Comparison of ENCODE assay signal across 8 mouse cellular contexts in genomic region chr11:4117372-4118071, GRCm38 (mm10). TPM values are rescaled to one million over a fixed set of nuclear protein-coding genes. Genes with fewer than 3 reads are reported as not detected.
DNase-seq lines count a peak whose midpoint lies in the region; ATAC-seq and TF ChIP-seq lines count a peak whose summit lies in the region.

No protein-coding gene starts in this region.

- no peaks in the 10 kb centered on the region for H3K9me3 ChIP-seq in neural tube, embryonic 11.5 days (ENCODE audit: control insufficient read depth, low read length)
- no peaks in the 10 kb centered on the region for H3K9me3 ChIP-seq in forebrain, embryonic 12.5 days
- no peaks in the 10 kb centered on the region for H3K9me3 ChIP-seq in liver, embryonic 14.5 days (ENCODE audit: control insufficient read depth, low read length)
- H3K9me3 ChIP-seq in stomach, postnatal 0 days (ENCODE audit: control insufficient read depth, low read length) = no peaks in the 10 kb centered on the region

- H3K4me2 ChIP-seq in neural tube, embryonic 11.5 days (ENCODE audit: low read depth) = peak overlapping the region; percentile 97
- peak overlapping the region; percentile 96 for H3K4me2 ChIP-seq in forebrain, embryonic 12.5 days
- H3K4me2 ChIP-seq in liver, embryonic 14.5 days (ENCODE audit: low read depth) = peak overlapping the region; percentile 81
- H3K4me2 ChIP-seq in stomach, postnatal 0 days (replicated peaks; ENCODE audit: low read depth) = peak overlapping the region; percentile 76; the same call in 1 of the 2 replicates

- H3K4me1 ChIP-seq in neural tube, embryonic 11.5 days (ENCODE audit: control insufficient read depth, insufficient read depth, low read length) = no peaks in the 10 kb centered on the region; the same call in 1 of the 2 replicates
- peaks cover 19% of the 10 kb centered on the region for H3K4me1 ChIP-seq in forebrain, embryonic 12.5 days
- peaks cover 12 to 29% of the 10 kb centered on the region in 2 experiments for H3K4me1 ChIP-seq in liver, embryonic 14.5 days (replicated peaks; ENCODE audit: control insufficient read depth in 2 of 2, insufficient read depth in 2 of 2, low read length in 1 of 2)
- no peaks in the 10 kb centered on the region for H3K4me1 ChIP-seq in stomach, postnatal 0 days (replicated peaks; ENCODE audit: control insufficient read depth, insufficient read depth)

- DNase-seq in neural tube, embryonic 11.5 days (ENCODE audit: low spot score) = no peak
- no peak for DNase-seq in neural tube, embryonic 10.5 days (ENCODE audit: extremely low spot score, low spot score)
- no peak for DNase-seq in liver, embryonic 14.5 days (ENCODE audit: low read depth in 3 of 3, low spot score in 3 of 3)
- no peak for DNase-seq in stomach, postnatal 0 days (ENCODE audit: low spot score)
- DNase-seq in gastrocnemius, adult 8-10 months (ENCODE audit: low spot score in 2 of 2) = no peak
- no peak for DNase-seq in cerebellum, adult 11-12 months
- no peak for DNase-seq in cerebellum, adult 18-20 months

- peak overlapping the region; percentile 61 for H3K4me3 ChIP-seq in neural tube, embryonic 11.5 days (ENCODE audit: low read depth, low read length)
- peak overlapping the region; percentile 59 for H3K4me3 ChIP-seq in forebrain, embryonic 12.5 days (replicated peaks)
- H3K4me3 ChIP-seq in liver, embryonic 14.5 days (ENCODE audit: insufficient read depth in 1 of 2, low read depth in 2 of 2, low read length in 2 of 2) = peak overlapping the region; percentile 43 to 65
- peak overlapping the region; percentile 48 for H3K4me3 ChIP-seq in stomach, postnatal 0 days (ENCODE audit: low read depth, low read length)

- H3K9ac ChIP-seq in neural tube, embryonic 11.5 days (ENCODE audit: low read length) = no peak overlapping the region
- peak overlapping the region; percentile 78; the same call in 1 of the 2 replicates for H3K9ac ChIP-seq in forebrain, embryonic 12.5 days
- peak overlapping the region; percentile 63; the same call in 1 of the 2 replicates for H3K9ac ChIP-seq in liver, embryonic 14.5 days (replicated peaks)
- H3K9ac ChIP-seq in stomach, postnatal 0 days (ENCODE audit: low read length) = no peak overlapping the region

- H3K36me3 ChIP-seq in neural tube, embryonic 11.5 days (ENCODE audit: control insufficient read depth, insufficient read depth, low read length) = no peaks in the 10 kb centered on the region
- no peaks in the 10 kb centered on the region for H3K36me3 ChIP-seq in forebrain, embryonic 12.5 days (replicated peaks)
- H3K36me3 ChIP-seq in liver, embryonic 14.5 days (replicated peaks; ENCODE audit: control insufficient read depth, insufficient read depth, low read depth) = no peaks in the 10 kb centered on the region
- no peaks in the 10 kb centered on the region for H3K36me3 ChIP-seq in stomach, postnatal 0 days (ENCODE audit: control insufficient read depth, insufficient read depth, low read length)

- peak; percentile 30; the same call in 1 of the 2 replicates for TF ChIP-seq CTCF in liver, embryonic 14.5 days (IDR thresholded peaks at IDR 0.05; ENCODE audit: low read depth)
- TF ChIP-seq CTCF in stomach, postnatal 0 days (IDR thresholded peaks at IDR 0.05; ENCODE audit: low read depth) = peak; percentile 44

- ATAC-seq in neural tube, embryonic 11.5 days (ENCODE audit: insufficient read depth, low FRiP score, low TSS enrichment) = no peak
- no peak for ATAC-seq in forebrain, embryonic 12.5 days (ENCODE audit: low FRiP score)
- peak; percentile 42 for ATAC-seq in liver, embryonic 14.5 days (ENCODE audit: insufficient read depth)
- ATAC-seq in stomach, postnatal 0 days (ENCODE audit: low FRiP score, low TSS enrichment) = no peak

- WGBS in neural tube, embryonic 11.5 days = 45% methylated on average over 3 of the region's 3 CpGs
- WGBS in forebrain, embryonic 12.5 days = 21% methylated on average over 3 of the region's 3 CpGs
- WGBS in liver, embryonic 14.5 days (ENCODE audit: insufficient replicate concordance) = 8% methylated on average over 3 of the region's 3 CpGs
- WGBS in stomach, postnatal 0 days = 25% methylated on average over 3 of the region's 3 CpGs

- H3K27ac ChIP-seq in neural tube, embryonic 11.5 days (ENCODE audit: low read depth, low read length) = no peak overlapping the region
- no peak overlapping the region for H3K27ac ChIP-seq in forebrain, embryonic 12.5 days
- H3K27ac ChIP-seq in liver, embryonic 14.5 days = no peak overlapping the region
- no peak overlapping the region for H3K27ac ChIP-seq in stomach, postnatal 0 days (replicated peaks)

- H3K27me3 ChIP-seq in neural tube, embryonic 11.5 days (ENCODE audit: control insufficient read depth, insufficient read depth, low read length) = no peaks in the 10 kb centered on the region; the same call in 1 of the 2 replicates
- H3K27me3 ChIP-seq in forebrain, embryonic 12.5 days = peaks cover 35% of the 10 kb centered on the region
- H3K27me3 ChIP-seq in liver, embryonic 14.5 days (ENCODE audit: control insufficient read depth, insufficient read depth, low read length) = peaks cover 32% of the 10 kb centered on the region
- H3K27me3 ChIP-seq in stomach, postnatal 0 days (ENCODE audit: control insufficient read depth, insufficient read depth, low read length) = no peaks in the 10 kb centered on the region

- no peak for TF ChIP-seq EP300 in liver, embryonic 14.5 days (IDR thresholded peaks at IDR 0.05; ENCODE audit: low read depth)
- TF ChIP-seq EP300 in stomach, postnatal 0 days (optimal IDR thresholded peaks at IDR 0.05) = no peak

RNA-seq across cellular contexts. Expression of gene Sec14l2, which starts 5.7 kb away (rescaled TPM):
- polyA plus RNA-seq in neural tube, embryonic 11.5 days (2014; fragmentation: Nextera tagmentation; extraction: Ambion mirVana) = 2.1 and 2.3 TPM in 2 replicates
- 2.6 and 3.2 TPM in 2 replicates for polyA plus RNA-seq in forebrain, embryonic 12.5 days (2016; fragmentation: Nextera tagmentation; extraction: Ambion mirVana)
- polyA plus RNA-seq in liver, embryonic 14.5 days (2012; rRNA removed) = 6.9 and 9.5 TPM in 2 replicates
- 4.5 and 6.0 TPM in 2 replicates for polyA plus RNA-seq in liver, embryonic 14.5 days (2014; fragmentation: Nextera tagmentation; extraction: Ambion mirVana)
- 0.95 and 1.5 TPM in 2 replicates for polyA plus RNA-seq in stomach, postnatal 0 days (2015; fragmentation: Nextera tagmentation; extraction: Ambion mirVana)
- under 1 TPM in 3 of 4 experiments, not detected in 1; 0.11 to 0.46 (median 0.24) TPM for total RNA-seq in gastrocnemius, adult 8-10 months (2022)

RNA-seq across cellular contexts. Expression of gene Rnf215, which starts 17.5 kb away (rescaled TPM):
- polyA plus RNA-seq in neural tube, embryonic 11.5 days (2014; fragmentation: Nextera tagmentation; extraction: Ambion mirVana) = 29.4 and 29.7 TPM in 2 replicates
- 35.5 and 37.0 TPM in 2 replicates for polyA plus RNA-seq in forebrain, embryonic 12.5 days (2016; fragmentation: Nextera tagmentation; extraction: Ambion mirVana)
- 4.8 and 5.1 TPM in 2 replicates for polyA plus RNA-seq in liver, embryonic 14.5 days (2012; rRNA removed)
- polyA plus RNA-seq in liver, embryonic 14.5 days (2014; fragmentation: Nextera tagmentation; extraction: Ambion mirVana) = 4.3 and 6.2 TPM in 2 replicates
- polyA plus RNA-seq in stomach, postnatal 0 days (2015; fragmentation: Nextera tagmentation; extraction: Ambion mirVana) = 19.6 and 23.2 TPM in 2 replicates
- 1 to 10 TPM; 2.9 to 4.4 (median 4.0) TPM for total RNA-seq in gastrocnemius, adult 8-10 months (2022)

RNA-seq across cellular contexts. Expression of gene Mtfp1, which starts 22.3 kb away (rescaled TPM):
- 5.9 and 6.7 TPM in 2 replicates for polyA plus RNA-seq in neural tube, embryonic 11.5 days (2014; fragmentation: Nextera tagmentation; extraction: Ambion mirVana)
- 5.6 and 8.0 TPM in 2 replicates for polyA plus RNA-seq in forebrain, embryonic 12.5 days (2016; fragmentation: Nextera tagmentation; extraction: Ambion mirVana)
- 13.3 and 16.7 TPM in 2 replicates for polyA plus RNA-seq in liver, embryonic 14.5 days (2012; rRNA removed)
- polyA plus RNA-seq in liver, embryonic 14.5 days (2014; fragmentation: Nextera tagmentation; extraction: Ambion mirVana) = 20.6 and 22.5 TPM in 2 replicates
- polyA plus RNA-seq in stomach, postnatal 0 days (2015; fragmentation: Nextera tagmentation; extraction: Ambion mirVana) = 19.0 and 19.1 TPM in 2 replicates
- 10 to 100 TPM; 37.5 to 49.4 (median 44.0) TPM for total RNA-seq in gastrocnemius, adult 8-10 months (2022)

RNA-seq across cellular contexts. Expression of gene Ccdc157, which starts 42.6 kb away (rescaled TPM):
- 3.3 and 4.0 TPM in 2 replicates for polyA plus RNA-seq in neural tube, embryonic 11.5 days (2014; fragmentation: Nextera tagmentation; extraction: Ambion mirVana)
- polyA plus RNA-seq in forebrain, embryonic 12.5 days (2016; fragmentation: Nextera tagmentation; extraction: Ambion mirVana) = 7.4 and 8.5 TPM in 2 replicates
- polyA plus RNA-seq in liver, embryonic 14.5 days (2012; rRNA removed) = 0.88 and 0.97 TPM in 2 replicates
- polyA plus RNA-seq in liver, embryonic 14.5 days (2014; fragmentation: Nextera tagmentation; extraction: Ambion mirVana) = 0.32 and 0.47 TPM in 2 replicates
- 2.1 and 2.2 TPM in 2 replicates for polyA plus RNA-seq in stomach, postnatal 0 days (2015; fragmentation: Nextera tagmentation; extraction: Ambion mirVana)
- 1 to 10 TPM; 1.7 to 2.5 (median 2.2) TPM for total RNA-seq in gastrocnemius, adult 8-10 months (2022)

RNA-seq across cellular contexts. Expression of gene Sf3a1, which starts 42.6 kb away (rescaled TPM):
- polyA plus RNA-seq in neural tube, embryonic 11.5 days (2014; fragmentation: Nextera tagmentation; extraction: Ambion mirVana) = 88.4 and 91.1 TPM in 2 replicates
- polyA plus RNA-seq in forebrain, embryonic 12.5 days (2016; fragmentation: Nextera tagmentation; extraction: Ambion mirVana) = 83.9 and 88.4 TPM in 2 replicates
- 16.4 and 18.6 TPM in 2 replicates for polyA plus RNA-seq in liver, embryonic 14.5 days (2012; rRNA removed)
- polyA plus RNA-seq in liver, embryonic 14.5 days (2014; fragmentation: Nextera tagmentation; extraction: Ambion mirVana) = 23.5 and 24.2 TPM in 2 replicates
- 16.0 and 16.5 TPM in 2 replicates for polyA plus RNA-seq in stomach, postnatal 0 days (2015; fragmentation: Nextera tagmentation; extraction: Ambion mirVana)
- 10 to 100 TPM; 11.3 to 15.6 (median 12.2) TPM for total RNA-seq in gastrocnemius, adult 8-10 months (2022)

Comparison
In these comparisons a context has a peak if more than half of its experiments do, and no peak if none do; other contexts are left out.
1. H3K9ac ChIP-seq: peak in forebrain, embryonic 12.5 days (single experiment) and liver, embryonic 14.5 days (single experiment); none in neural tube, embryonic 11.5 days (single experiment) and stomach, postnatal 0 days (single experiment).
2. Peak in every context shown above with its lines, with median percentiles within 50 percentile points of each other: H3K4me2 ChIP-seq and H3K4me3 ChIP-seq.